Mouse (Mus musculus): Measurements from ENCODE around the gene Umodl1. TPM values are rescaled to one million over a fixed set of nuclear protein-coding genes. Genes with fewer than 3 reads are reported as not detected.

Gene Umodl1
- not detected for polyA plus RNA-seq (2014; fragmentation: Illumina TruSeq; extraction: RNeasy Lipid Tissue Mini Kit (QIAGEN cat#74804); ENCODE audit: low read depth, low replicate concordance)

DNA sequence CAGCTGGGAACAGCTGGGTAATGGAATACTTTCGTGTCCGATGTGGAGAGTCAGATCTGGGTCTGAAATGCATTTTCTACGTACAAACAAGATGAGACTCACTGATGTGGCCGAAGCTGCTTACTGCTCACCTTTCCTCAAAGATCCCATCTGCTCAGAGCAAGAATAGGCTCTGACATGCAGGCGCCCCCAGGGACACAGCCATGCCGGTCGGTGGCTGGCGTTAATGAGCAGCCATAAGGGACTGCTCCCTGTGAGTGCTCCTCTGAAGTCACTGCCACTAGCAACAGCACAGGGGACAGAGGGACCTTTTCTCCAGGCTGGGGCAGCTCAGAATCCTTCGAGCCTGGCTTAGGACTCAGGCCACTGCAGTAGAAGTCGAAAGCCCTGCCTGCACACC lies at the start of gene Umodl1:
TSS of gene Umodl1 (plus strand) at position 301 of the 400 bp plus-strand sequence.

DNA sequence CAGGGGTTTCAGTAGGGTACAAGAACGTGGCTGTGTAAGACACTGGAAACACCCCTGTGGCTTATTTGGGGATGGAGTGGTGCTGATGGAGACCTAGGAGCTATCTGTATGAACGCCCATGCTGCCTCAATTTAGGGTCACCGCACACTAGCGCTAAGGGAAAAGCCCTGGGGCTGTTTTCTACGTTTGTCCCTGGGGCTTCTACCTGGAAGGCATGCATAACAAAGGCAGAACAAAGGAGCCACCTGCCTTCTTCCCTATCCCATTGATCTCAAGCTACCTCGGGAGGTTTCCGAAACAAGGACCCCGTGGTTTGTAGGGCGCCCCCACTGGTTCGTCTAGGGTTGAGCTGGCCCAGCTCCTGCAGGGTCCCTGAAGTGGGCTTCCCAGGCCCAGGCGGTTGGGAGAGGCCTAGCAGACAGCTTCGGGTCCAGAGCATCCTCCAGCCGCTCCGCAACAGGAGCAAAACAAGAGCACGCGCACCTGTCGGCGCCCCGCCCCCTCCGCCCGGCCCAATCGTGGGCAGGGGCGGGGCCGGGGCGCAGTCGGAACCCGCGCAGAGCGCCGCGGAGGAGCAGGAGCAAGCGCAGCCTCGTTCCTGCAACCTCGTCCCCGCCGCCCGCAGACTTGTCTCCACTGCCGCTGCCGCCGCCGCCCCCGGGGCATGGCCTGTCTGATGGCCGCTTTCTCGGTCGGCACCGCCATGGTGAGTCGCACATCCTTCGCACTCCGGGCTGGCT lies 102.9 kb downstream of the Umodl1 start, which contains the start of gene Abcg1:
TSS of gene Abcg1 (plus strand) at position 525 of the 740 bp plus-strand sequence.

Other genes starting within 250 kb of the Umodl1 start
- gene Glp1r, start 52.8 kb upstream of the Umodl1 start, polyA plus RNA-seq (2014; fragmentation: Illumina TruSeq; extraction: RNeasy Lipid Tissue Mini Kit (QIAGEN cat#74804); ENCODE audit: low read depth, low replicate concordance): not detected
- 1.3 TPM for gene Abcg1, start 103.0 kb downstream of the Umodl1 start, polyA plus RNA-seq (2014; fragmentation: Illumina TruSeq; extraction: RNeasy Lipid Tissue Mini Kit (QIAGEN cat#74804); ENCODE audit: low read depth, low replicate concordance)
- gene Tff3, start 175.0 kb downstream of the Umodl1 start, polyA plus RNA-seq (2014; fragmentation: Illumina TruSeq; extraction: RNeasy Lipid Tissue Mini Kit (QIAGEN cat#74804); ENCODE audit: low read depth, low replicate concordance): not detected
- gene Tff2, start 189.6 kb downstream of the Umodl1 start, polyA plus RNA-seq (2014; fragmentation: Illumina TruSeq; extraction: RNeasy Lipid Tissue Mini Kit (QIAGEN cat#74804); ENCODE audit: low read depth, low replicate concordance): not detected
- not detected for gene Tff1, start 210.6 kb downstream of the Umodl1 start, polyA plus RNA-seq (2014; fragmentation: Illumina TruSeq; extraction: RNeasy Lipid Tissue Mini Kit (QIAGEN cat#74804); ENCODE audit: low read depth, low replicate concordance)
- gene Tmprss3, start 244.3 kb downstream of the Umodl1 start, polyA plus RNA-seq (2014; fragmentation: Illumina TruSeq; extraction: RNeasy Lipid Tissue Mini Kit (QIAGEN cat#74804); ENCODE audit: low read depth, low replicate concordance): not detected

Measured in liver, adult 10 weeks (tissue).